Mouse (Mus musculus): Measurements from ENCODE around the gene Ptgr1. TPM values are rescaled to one million over a fixed set of nuclear protein-coding genes. Genes with fewer than 3 reads are reported as not detected.

Gene Ptgr1
- polyA plus RNA-seq, 1 experiment from 2014 or later, result 28.0 TPM

GRCm38 (mm10) chr4:58997081-58997480, 10.2 kb upstream of the Ptgr1 start:
- Histone ChIP-seq H3K4me1 (replicated peaks; ENCODE audit: control insufficient read depth, insufficient read depth, low read length) (peaks cover 22% of the 10 kb centered on the region), H3K9ac (ENCODE audit: low read depth, low read length) (no peak overlapping the region), H3K9me3 (ENCODE audit: control insufficient read depth, low read length) (no peaks in the 10 kb centered on the region), H3K4me3 (ENCODE audit: low read depth, low read length) (no peak overlapping the region), H3K4me2 (no peak overlapping the region), H3K27ac (ENCODE audit: low read depth, low read length) (no peak overlapping the region), H3K27me3 (replicated peaks; ENCODE audit: control insufficient read depth, insufficient read depth, low read length) (no peaks in the 10 kb centered on the region), H3K36me3 (ENCODE audit: control insufficient read depth, insufficient read depth, low read length) (no peaks in the 10 kb centered on the region)
- DNase-seq (ENCODE audit: low spot score) (no peak), ATAC-seq (replicated peaks; ENCODE audit: low FRiP score) (no peak)
- 70% methylated on average over 5 of the region's 5 CpGs for WGBS

- ATAC-seq (replicated peaks; ENCODE audit: low FRiP score) (no peak), DNase-seq (ENCODE audit: low spot score) (no peak)
- peaks cover 33% of the 10 kb centered on the region for H3K4me1 ChIP-seq (replicated peaks; ENCODE audit: control insufficient read depth, insufficient read depth, low read length)
- no peaks in the 10 kb centered on the region for H3K27me3 ChIP-seq (replicated peaks; ENCODE audit: control insufficient read depth, insufficient read depth, low read length)
- H3K4me3 ChIP-seq (ENCODE audit: low read depth, low read length), result no peak overlapping the region
- no peak overlapping the region for H3K9ac ChIP-seq (ENCODE audit: low read depth, low read length)
- 61% methylated on average over 8 of the region's 8 CpGs for WGBS
- H3K36me3 ChIP-seq (ENCODE audit: control insufficient read depth, insufficient read depth, low read length), result no peaks in the 10 kb centered on the region
- H3K9me3 ChIP-seq (ENCODE audit: control insufficient read depth, low read length), result no peaks in the 10 kb centered on the region
- H3K4me2 ChIP-seq, result no peak overlapping the region
- no peak overlapping the region for H3K27ac ChIP-seq (ENCODE audit: low read depth, low read length)
Measured at GRCm38 (mm10) chr4:58995251-58995693, 8.4 kb upstream of the Ptgr1 start.

- no peak within 1 kb of the TSS for H3K4me2 ChIP-seq
- peaks cover 33% of the 10 kb centered on the region for H3K4me1 ChIP-seq (replicated peaks; ENCODE audit: control insufficient read depth, insufficient read depth, low read length)
Measured at GRCm38 (mm10) chr4:58994762-58995161, 7.8 kb upstream of the Ptgr1 start, which contains the start of gene Dnajc25. TSS of gene Dnajc25 (plus strand) at chr4:58995062.

GRCm38 (mm10) chr4:58992195-58992594, 5.3 kb upstream of the Ptgr1 start:
- H3K9ac ChIP-seq (ENCODE audit: low read depth, low read length), result peak overlapping the region; percentile 28
- 37% methylated on average over 5 of the region's 5 CpGs for WGBS

More at GRCm38 (mm10) chr4:58994762-58995161, 7.8 kb upstream of the Ptgr1 start, which contains the start of gene Dnajc25:
- Histone ChIP-seq H3K27ac (ENCODE audit: low read depth, low read length) (no peak within 1 kb of the TSS), H3K36me3 (ENCODE audit: control insufficient read depth, insufficient read depth, low read length) (no peaks in the 10 kb centered on the region), H3K9ac (ENCODE audit: low read depth, low read length) (no peak within 1 kb of the TSS), H3K27me3 (replicated peaks; ENCODE audit: control insufficient read depth, insufficient read depth, low read length) (no peaks in the 10 kb centered on the region), H3K4me3 (ENCODE audit: low read depth, low read length) (no peak within 1 kb of the TSS), H3K9me3 (ENCODE audit: control insufficient read depth, low read length) (no peaks in the 10 kb centered on the region)
- DNase-seq (ENCODE audit: low spot score) (no peak), ATAC-seq (replicated peaks; ENCODE audit: low FRiP score) (no peak)
- 61% methylated on average over 4 of the region's 4 CpGs for WGBS

GRCm38 (mm10) chr4:58990609-58991434, 3.9 kb upstream of the Ptgr1 start:
- no peak overlapping the region for H3K4me3 ChIP-seq (ENCODE audit: low read depth, low read length)
- H3K9ac ChIP-seq (ENCODE audit: low read depth, low read length), result no peak overlapping the region
- no peak for ATAC-seq (replicated peaks; ENCODE audit: low FRiP score)
- no peaks in the 10 kb centered on the region for H3K27me3 ChIP-seq (replicated peaks; ENCODE audit: control insufficient read depth, insufficient read depth, low read length)
- H3K4me1 ChIP-seq (replicated peaks; ENCODE audit: control insufficient read depth, insufficient read depth, low read length), result peaks cover 44% of the 10 kb centered on the region
- peak overlapping the region; percentile 65; the same call in 1 of the 2 replicates for H3K27ac ChIP-seq (ENCODE audit: low read depth, low read length)
- no peaks in the 10 kb centered on the region for H3K36me3 ChIP-seq (ENCODE audit: control insufficient read depth, insufficient read depth, low read length)
- no peaks in the 10 kb centered on the region for H3K9me3 ChIP-seq (ENCODE audit: control insufficient read depth, low read length)
- 72% methylated on average over 17 of the region's 17 CpGs for WGBS
- H3K4me2 ChIP-seq, result peak overlapping the region; percentile 28
- DNase-seq (ENCODE audit: low spot score), result no peak

More at GRCm38 (mm10) chr4:58992195-58992594, 5.3 kb upstream of the Ptgr1 start:
- Histone ChIP-seq H3K4me3 (ENCODE audit: low read depth, low read length) (peak overlapping the region; percentile 8), H3K36me3 (ENCODE audit: control insufficient read depth, insufficient read depth, low read length) (no peaks in the 10 kb centered on the region), H3K9me3 (ENCODE audit: control insufficient read depth, low read length) (no peaks in the 10 kb centered on the region), H3K4me1 (replicated peaks; ENCODE audit: control insufficient read depth, insufficient read depth, low read length) (peaks cover 37% of the 10 kb centered on the region), H3K27ac (ENCODE audit: low read depth, low read length) (peak overlapping the region; percentile 53; the same call in 1 of the 2 replicates), H3K27me3 (replicated peaks; ENCODE audit: control insufficient read depth, insufficient read depth, low read length) (no peaks in the 10 kb centered on the region), H3K4me2 (peak overlapping the region; percentile 59)
- no peak for DNase-seq (ENCODE audit: low spot score)
- peak; percentile 80 for ATAC-seq (replicated peaks; ENCODE audit: low FRiP score)

GRCm38 (mm10) chr4:58989303-58989898, 2.5 kb upstream of the Ptgr1 start:
- WGBS, result 68% methylated on average over 7 of the region's 7 CpGs
- no peak for DNase-seq (ENCODE audit: low spot score)
- Histone ChIP-seq H3K27me3 (replicated peaks; ENCODE audit: control insufficient read depth, insufficient read depth, low read length) (no peaks in the 10 kb centered on the region), H3K4me2 (no peak overlapping the region), H3K9ac (ENCODE audit: low read depth, low read length) (no peak overlapping the region), H3K4me3 (ENCODE audit: low read depth, low read length) (no peak overlapping the region), H3K9me3 (ENCODE audit: control insufficient read depth, low read length) (no peaks in the 10 kb centered on the region), H3K36me3 (ENCODE audit: control insufficient read depth, insufficient read depth, low read length) (no peaks in the 10 kb centered on the region), H3K27ac (ENCODE audit: low read depth, low read length) (no peak overlapping the region), H3K4me1 (replicated peaks; ENCODE audit: control insufficient read depth, insufficient read depth, low read length) (peaks cover 33% of the 10 kb centered on the region)
- ATAC-seq (replicated peaks; ENCODE audit: low FRiP score), result no peak

GRCm38 (mm10) chr4:58985157-58985648, 1.7 kb downstream of the Ptgr1 start:
- Histone ChIP-seq H3K36me3 (ENCODE audit: control insufficient read depth, insufficient read depth, low read length) (peaks cover 2% of the 10 kb centered on the region; the same call in 1 of the 2 replicates), H3K4me2 (0 out of 2 replicates have a peak overlapping the region, but pooled peaks have one; percentile 2), H3K27ac (ENCODE audit: low read depth, low read length) (no peak overlapping the region), H3K4me1 (replicated peaks; ENCODE audit: control insufficient read depth, insufficient read depth, low read length) (peaks cover 11% of the 10 kb centered on the region; the same call in 1 of the 2 replicates), H3K4me3 (ENCODE audit: low read depth, low read length) (no peak overlapping the region), H3K9ac (ENCODE audit: low read depth, low read length) (no peak overlapping the region), H3K27me3 (replicated peaks; ENCODE audit: control insufficient read depth, insufficient read depth, low read length) (no peaks in the 10 kb centered on the region), H3K9me3 (ENCODE audit: control insufficient read depth, low read length) (no peaks in the 10 kb centered on the region)
- ATAC-seq (replicated peaks; ENCODE audit: low FRiP score) (peak; percentile 75), DNase-seq (ENCODE audit: low spot score) (peak; percentile 82)
- 11% methylated on average over 7 of the region's 7 CpGs for WGBS

GRCm38 (mm10) chr4:58982806-58983205, 4.1 kb downstream of the Ptgr1 start:
- Histone ChIP-seq H3K27ac (ENCODE audit: low read depth, low read length) (no peak overlapping the region), H3K4me1 (replicated peaks; ENCODE audit: control insufficient read depth, insufficient read depth, low read length) (peaks cover 11% of the 10 kb centered on the region; the same call in 1 of the 2 replicates), H3K4me2 (no peak overlapping the region), H3K36me3 (ENCODE audit: control insufficient read depth, insufficient read depth, low read length) (peaks cover 2% of the 10 kb centered on the region; the same call in 1 of the 2 replicates), H3K4me3 (ENCODE audit: low read depth, low read length) (no peak overlapping the region), H3K27me3 (replicated peaks; ENCODE audit: control insufficient read depth, insufficient read depth, low read length) (no peaks in the 10 kb centered on the region), H3K9me3 (ENCODE audit: control insufficient read depth, low read length) (no peaks in the 10 kb centered on the region), H3K9ac (ENCODE audit: low read depth, low read length) (no peak overlapping the region)
- DNase-seq (ENCODE audit: low spot score), result no peak
- 82% methylated on average over 8 of the region's 8 CpGs for WGBS
- ATAC-seq (replicated peaks; ENCODE audit: low FRiP score), result no peak

Data from liver, embryonic 11.5 days (tissue).